Mouse (Mus musculus) hindbrain, embryonic 16.5 days (tissue): ENCODE measurements around the gene Pacsin1. TPM values are rescaled to one million over a fixed set of nuclear protein-coding genes. Genes with fewer than 3 reads are reported as not detected.

Source experiments
- ATAC-seq: fragments of 200-750 bp; cut with Nextera tagmentation; 2 replicates; pipeline ENCODE4 v1.8.0; 2017; ENCODE audit warnings: moderate TSS enrichment, moderate library complexity
- H3K27ac ChIP-seq: fragments of 300-500 bp; sonication (generic); 2 replicates; pipeline ENCODE4 v1.5.1; 2014; ENCODE audit warnings: low read depth, mild to moderate bottlenecking, control low read depth, low read length, moderate library complexity
- H3K27me3 ChIP-seq: fragments of 300-500 bp; sonication (generic); replicated peaks from 2 replicates; pipeline ENCODE4 v1.6.1; 2014; ENCODE audit warnings: low read length; ENCODE audit not compliant: control insufficient read depth, insufficient read depth
- H3K36me3 ChIP-seq: fragments of 300-500 bp; sonication (generic); 2 replicates; pipeline ENCODE4 v1.6.1; 2014; ENCODE audit warnings: mild to moderate bottlenecking, low read length, moderate library complexity, mixed read lengths; ENCODE audit not compliant: control insufficient read depth, insufficient read depth
- H3K4me1 ChIP-seq: fragments of 300-500 bp; sonication (generic); 2 replicates; pipeline ENCODE4 v1.6.1; 2014; ENCODE audit warnings: low read depth, low read length; ENCODE audit not compliant: control insufficient read depth, insufficient read depth
- H3K4me2 ChIP-seq: fragments of 300-500 bp; sonication (generic); 2 replicates; pipeline ENCODE4 v1.6.1; 2014; ENCODE audit warnings: mild to moderate bottlenecking, low read length, control low read depth, moderate library complexity
- H3K4me3 ChIP-seq: fragments of 300-500 bp; sonication (generic); 2 replicates; pipeline ENCODE4 v1.5.1; 2014; ENCODE audit warnings: mild to moderate bottlenecking, low read length, control low read depth, moderate library complexity
- H3K9ac ChIP-seq: fragments of 300-500 bp; sonication (generic); 2 replicates; pipeline ENCODE4 v1.6.1; 2014; ENCODE audit warnings: low read depth, mild to moderate bottlenecking, control low read depth, low read length, moderate library complexity
- H3K9me3 ChIP-seq: fragments of 300-500 bp; sonication (generic); 2 replicates; pipeline ENCODE4 v1.6.1; 2014; ENCODE audit warnings: mild to moderate bottlenecking, low read length, moderate library complexity; ENCODE audit not compliant: control insufficient read depth
- WGBS: fragments of 180-500 bp; shearing (Covaris S2); extraction: QIAGEN DNeasy Blood & Tissue Kit; methylation state at CpG from one replicate; pipeline ENCODE4 v1.1.7; 2014; 5-methylcytosine and 5-hydroxymethylcytosine counted together
- polyA plus RNA-seq: library from polyadenylated mRNA; unstranded; fragments of >200 nt; fragmentation: Nextera tagmentation; extraction: Ambion mirVana; gene quantifications from 2 replicates; pipeline ENCODE4 v1.2.1, GENCODE M21; 2015

Gene Pacsin1
- polyA plus RNA-seq, 1 experiment from 2014 or later, result 77.9 TPM

DNA sequence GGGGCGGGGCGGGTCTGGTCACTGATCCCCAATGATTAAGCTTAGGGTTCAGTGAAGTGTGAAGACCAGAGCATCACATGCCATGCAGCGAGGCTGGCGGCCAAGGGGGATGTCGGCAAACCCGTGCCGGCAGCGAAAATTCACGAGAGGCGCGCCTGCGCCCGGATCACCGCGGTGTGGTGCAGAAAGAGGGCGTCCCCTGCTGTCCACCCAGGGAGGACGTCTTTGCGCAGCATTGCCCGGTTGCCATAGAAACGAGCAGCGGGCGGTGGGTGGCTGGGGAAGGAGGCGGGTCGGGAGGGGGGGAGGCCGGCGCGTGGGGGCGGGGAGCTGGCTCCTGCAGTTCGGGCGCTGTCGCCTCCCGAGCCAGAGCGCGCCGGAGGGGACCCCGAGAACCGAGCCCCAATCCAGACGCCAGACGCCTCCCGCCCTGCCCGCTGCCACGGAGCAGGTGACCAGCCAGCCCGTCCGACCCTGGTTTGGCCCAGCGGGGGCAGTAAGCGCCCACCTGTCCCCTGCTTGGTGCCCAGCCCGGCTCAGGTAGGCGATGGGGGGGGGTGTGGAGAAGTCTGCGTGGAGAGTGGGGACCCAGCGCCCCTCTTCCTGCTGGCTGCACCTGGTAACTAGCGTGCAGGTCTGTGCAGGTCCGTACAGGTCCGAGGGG is 29.7 kb downstream of the Pacsin1 start:
- Histone ChIP-seq H3K27me3 (no peaks in the 10 kb centered on the region), H3K9me3 (no peaks in the 10 kb centered on the region), H3K9ac (peak overlapping the region; percentile 87), H3K4me2 (peak overlapping the region; percentile 97), H3K4me3 (peak overlapping the region; percentile 71), H3K27ac (peak overlapping the region; percentile 68), H3K4me1 (peaks cover 17% of the 10 kb centered on the region), H3K36me3 (no peaks in the 10 kb centered on the region)
- peak; percentile 71 for ATAC-seq
- WGBS, result under 1% methylated on average over 39 of the region's 53 CpGs

DNA sequence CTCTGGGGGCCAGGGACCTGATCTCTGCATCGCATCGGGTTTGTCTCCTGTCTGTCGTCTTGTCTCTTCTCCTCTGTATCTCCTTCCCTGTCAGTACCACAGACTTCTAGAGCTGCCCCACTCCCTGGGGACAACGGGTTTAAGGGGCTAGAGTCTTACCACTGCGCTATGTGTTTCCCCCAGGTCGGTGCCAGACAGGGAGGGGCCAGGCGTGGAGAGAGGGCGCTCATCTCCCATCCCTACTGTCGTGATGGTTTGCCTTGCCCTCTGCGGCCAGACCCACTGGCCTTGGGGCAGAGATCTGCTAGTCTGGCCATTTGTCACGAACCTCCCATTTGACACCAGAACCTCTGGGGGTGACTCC is 30.2 kb downstream of the Pacsin1 start:
- Histone ChIP-seq H3K4me1 (peaks cover 17% of the 10 kb centered on the region), H3K27me3 (no peaks in the 10 kb centered on the region), H3K27ac (peak overlapping the region; percentile 68), H3K4me2 (peak overlapping the region; percentile 97), H3K36me3 (no peaks in the 10 kb centered on the region), H3K9ac (peak overlapping the region; percentile 87), H3K4me3 (peak overlapping the region; percentile 71), H3K9me3 (no peaks in the 10 kb centered on the region)
- 3% methylated on average over 11 of the region's 11 CpGs for WGBS
- ATAC-seq, result peak; percentile 56

DNA sequence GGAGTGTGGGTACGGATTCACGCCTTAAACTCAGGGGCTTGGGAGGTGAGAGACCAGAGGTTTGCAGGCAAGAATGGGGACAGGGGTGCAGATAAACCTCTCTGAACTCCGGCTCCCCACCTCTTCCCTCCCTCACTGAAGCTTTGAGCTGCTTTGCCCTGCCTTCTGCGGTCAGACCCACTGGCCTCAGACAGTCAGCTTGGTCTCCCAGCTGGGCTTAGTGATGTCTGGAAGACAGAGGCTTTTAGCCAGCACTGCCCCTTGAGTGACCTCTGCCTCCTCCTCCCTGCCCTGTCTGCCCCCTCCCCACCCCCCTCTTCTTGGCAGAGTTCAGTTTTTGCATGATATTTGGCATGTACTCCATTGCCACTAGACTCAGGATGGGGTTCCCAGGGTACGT is 31.1 kb downstream of the Pacsin1 start:
- Histone ChIP-seq H3K27ac (0 out of 2 replicates have a peak overlapping the region, but pooled peaks have one; percentile 12), H3K4me1 (peaks cover 17% of the 10 kb centered on the region), H3K36me3 (no peaks in the 10 kb centered on the region), H3K4me2 (peak overlapping the region; percentile 97), H3K4me3 (peak overlapping the region; percentile 71), H3K9ac (peak overlapping the region; percentile 87; the same call in 1 of the 2 replicates), H3K9me3 (no peaks in the 10 kb centered on the region), H3K27me3 (no peaks in the 10 kb centered on the region)
- ATAC-seq, result no peak
- 28% methylated on average over 5 of the region's 5 CpGs for WGBS

DNA sequence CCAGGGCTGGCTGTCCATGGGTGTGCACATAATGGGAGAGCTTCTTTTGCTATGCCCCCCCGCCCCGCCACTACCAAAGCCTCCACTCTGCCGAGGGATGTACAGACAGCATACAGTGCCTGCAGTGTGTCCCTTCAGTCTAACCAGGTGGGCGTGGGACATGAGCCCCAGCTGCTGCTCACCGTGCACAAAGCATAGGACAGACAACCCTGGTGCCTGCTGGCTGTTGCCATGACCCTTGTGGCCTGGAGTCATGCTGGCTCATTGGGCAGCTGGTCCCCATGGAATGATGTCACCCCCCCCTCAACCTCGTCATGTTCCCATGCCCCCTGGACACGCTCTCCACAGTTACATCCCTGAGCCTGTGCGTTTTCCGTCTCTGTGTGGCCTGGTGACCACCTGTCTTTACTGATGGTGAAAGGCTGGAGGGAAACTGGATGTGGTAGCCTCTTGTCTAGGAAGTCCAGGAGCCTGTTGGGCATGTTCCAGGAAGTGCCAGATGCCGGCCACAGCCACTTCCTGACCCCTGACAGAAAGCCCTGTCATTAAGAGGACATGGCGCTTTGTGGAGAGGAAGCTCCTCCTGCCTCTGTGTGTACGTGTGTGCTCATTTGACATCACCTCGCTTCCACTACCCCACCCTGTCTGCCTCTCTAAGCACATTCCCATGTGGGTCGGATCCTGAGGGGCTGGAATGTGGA is 35.8 kb downstream of the Pacsin1 start:
- WGBS, result 68% methylated on average over 14 of the region's 14 CpGs
- H3K4me2 ChIP-seq, result no peak overlapping the region

DNA sequence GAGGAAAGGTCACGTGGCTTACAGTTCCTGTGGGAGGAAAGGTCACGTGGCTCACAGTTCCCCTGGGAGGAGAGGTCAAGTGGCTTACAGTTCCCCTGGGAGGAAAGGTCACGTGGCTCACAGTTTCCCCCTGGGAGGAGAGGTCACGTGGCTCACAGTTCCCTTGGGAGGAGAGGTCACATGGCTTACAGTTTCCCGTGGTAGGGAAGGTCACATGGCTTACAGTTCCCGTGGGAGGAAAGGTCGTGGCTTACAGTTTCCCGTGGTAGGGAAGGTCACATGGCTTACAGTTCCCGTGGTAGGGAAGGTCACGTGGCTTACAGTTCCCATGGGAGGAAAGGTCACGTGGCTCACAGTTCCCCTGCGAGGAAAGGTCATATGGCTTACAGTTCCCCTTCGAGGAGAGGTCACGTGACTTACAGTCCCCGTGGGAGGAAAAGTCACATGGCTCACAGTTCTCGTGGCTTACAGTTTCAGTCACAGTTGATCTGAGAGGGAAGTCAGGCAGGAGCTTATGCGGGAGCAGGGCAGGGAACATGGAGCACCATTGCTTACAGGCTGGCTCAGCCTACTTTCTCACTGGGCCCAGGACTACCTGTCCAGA is 44.4 kb downstream of the Pacsin1 start:
- Histone ChIP-seq H3K4me2 (no peak overlapping the region), H3K4me3 (no peak overlapping the region), H3K9me3 (no peaks in the 10 kb centered on the region), H3K27me3 (no peaks in the 10 kb centered on the region), H3K9ac (no peak overlapping the region), H3K27ac (no peak overlapping the region), H3K36me3 (no peaks in the 10 kb centered on the region), H3K4me1 (peaks cover 12% of the 10 kb centered on the region)
- ATAC-seq, result no peak
- WGBS, result 88% methylated on average over 17 of the region's 17 CpGs

More for the DNA sequence above, 35.8 kb downstream of the Pacsin1 start:
- no peak overlapping the region for H3K9ac ChIP-seq
- H3K4me3 ChIP-seq, result no peak overlapping the region
- no peaks in the 10 kb centered on the region for H3K36me3 ChIP-seq
- H3K9me3 ChIP-seq, result no peaks in the 10 kb centered on the region
- no peaks in the 10 kb centered on the region for H3K27me3 ChIP-seq
- no peak for ATAC-seq
- H3K4me1 ChIP-seq, result peaks cover 7% of the 10 kb centered on the region
- H3K27ac ChIP-seq, result no peak overlapping the region

DNA sequence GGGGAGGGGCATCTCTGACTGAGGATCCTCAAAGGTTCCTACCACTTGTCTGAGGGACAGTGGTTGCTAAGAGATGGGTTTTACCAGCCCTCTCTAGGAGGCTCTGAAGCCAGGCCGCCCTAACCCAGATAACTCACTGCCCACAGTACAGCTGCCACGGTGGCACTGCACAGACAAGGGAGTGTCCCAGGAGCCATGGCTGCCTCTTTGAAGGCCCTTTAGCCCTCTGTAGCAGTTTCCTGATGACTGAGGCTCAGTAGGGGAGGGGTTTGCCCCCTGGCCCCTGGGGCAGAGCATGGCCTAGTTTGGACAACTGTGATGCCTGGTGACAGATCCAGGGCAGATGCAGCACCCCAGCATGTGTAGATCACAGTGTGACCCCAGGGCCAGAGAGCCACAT is 45.5 kb downstream of the Pacsin1 start:
- no peak overlapping the region for H3K9ac ChIP-seq
- H3K27ac ChIP-seq, result no peak overlapping the region
- ATAC-seq, result peak; percentile 43; the same call in 1 of the 2 replicates
- no peaks in the 10 kb centered on the region for H3K27me3 ChIP-seq
- WGBS, result 70% methylated on average over 2 of the region's 2 CpGs
- H3K4me1 ChIP-seq, result peaks cover 12% of the 10 kb centered on the region
- H3K9me3 ChIP-seq, result no peaks in the 10 kb centered on the region
- H3K4me2 ChIP-seq, result no peak overlapping the region
- no peak overlapping the region for H3K4me3 ChIP-seq
- H3K36me3 ChIP-seq, result no peaks in the 10 kb centered on the region

DNA sequence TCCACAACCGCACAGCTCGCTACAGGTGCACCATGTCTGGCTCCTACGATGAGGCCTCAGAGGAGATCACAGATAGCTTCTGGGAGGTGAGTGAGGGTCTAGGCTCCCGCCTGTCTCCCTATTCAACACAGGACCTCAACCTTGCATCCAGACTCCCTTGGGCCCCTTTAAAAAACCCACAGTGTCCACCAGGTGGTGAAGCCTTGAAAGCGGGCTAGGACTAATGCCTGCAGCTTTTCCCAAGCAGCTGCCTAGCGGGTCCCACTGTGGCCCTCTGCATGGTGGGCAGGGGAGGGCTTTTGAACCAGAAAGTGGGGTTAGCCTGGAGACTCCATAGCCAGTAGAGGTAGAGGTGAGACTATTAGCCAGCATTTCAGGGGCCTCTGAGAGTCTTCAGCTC is 46.5 kb downstream of the Pacsin1 start:
- no peaks in the 10 kb centered on the region for H3K27me3 ChIP-seq
- H3K4me3 ChIP-seq, result no peak overlapping the region
- H3K4me1 ChIP-seq, result peaks cover 12% of the 10 kb centered on the region
- H3K9ac ChIP-seq, result peak overlapping the region; percentile 27; the same call in 1 of the 2 replicates
- no peak for ATAC-seq
- 69% methylated on average over 6 of the region's 6 CpGs for WGBS
- no peaks in the 10 kb centered on the region for H3K9me3 ChIP-seq
- H3K27ac ChIP-seq, result peak overlapping the region; percentile 29; the same call in 1 of the 2 replicates
- no peaks in the 10 kb centered on the region for H3K36me3 ChIP-seq
- no peak overlapping the region for H3K4me2 ChIP-seq

DNA sequence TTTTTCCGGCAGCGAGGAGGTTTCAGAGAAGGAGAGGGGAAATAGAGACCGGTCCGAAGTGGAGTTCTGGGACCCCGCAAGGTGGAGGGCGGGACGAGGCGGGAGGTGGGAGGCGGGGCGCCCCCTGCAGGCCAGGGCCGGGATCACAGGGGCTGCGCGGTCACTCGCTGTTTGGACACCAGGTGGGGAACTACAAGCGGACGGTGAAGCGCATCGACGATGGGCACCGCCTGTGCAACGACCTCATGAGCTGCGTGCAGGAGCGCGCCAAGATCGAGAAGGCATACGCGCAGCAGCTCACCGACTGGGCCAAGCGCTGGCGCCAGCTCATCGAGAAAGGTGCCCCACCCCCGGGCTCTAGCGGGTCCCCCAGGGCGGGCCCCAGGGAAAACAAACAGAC is 47.2 kb downstream of the Pacsin1 start:
- Histone ChIP-seq H3K9me3 (no peaks in the 10 kb centered on the region), H3K27me3 (no peaks in the 10 kb centered on the region), H3K9ac (peak overlapping the region; percentile 18; the same call in 1 of the 2 replicates), H3K4me3 (peak overlapping the region; percentile 23; the same call in 1 of the 2 replicates), H3K4me1 (peaks cover 12% of the 10 kb centered on the region), H3K36me3 (no peaks in the 10 kb centered on the region), H3K4me2 (peak overlapping the region; percentile 55), H3K27ac (no peak overlapping the region)
- 2% methylated on average over 34 of the region's 34 CpGs for WGBS
- ATAC-seq, result no peak

DNA sequence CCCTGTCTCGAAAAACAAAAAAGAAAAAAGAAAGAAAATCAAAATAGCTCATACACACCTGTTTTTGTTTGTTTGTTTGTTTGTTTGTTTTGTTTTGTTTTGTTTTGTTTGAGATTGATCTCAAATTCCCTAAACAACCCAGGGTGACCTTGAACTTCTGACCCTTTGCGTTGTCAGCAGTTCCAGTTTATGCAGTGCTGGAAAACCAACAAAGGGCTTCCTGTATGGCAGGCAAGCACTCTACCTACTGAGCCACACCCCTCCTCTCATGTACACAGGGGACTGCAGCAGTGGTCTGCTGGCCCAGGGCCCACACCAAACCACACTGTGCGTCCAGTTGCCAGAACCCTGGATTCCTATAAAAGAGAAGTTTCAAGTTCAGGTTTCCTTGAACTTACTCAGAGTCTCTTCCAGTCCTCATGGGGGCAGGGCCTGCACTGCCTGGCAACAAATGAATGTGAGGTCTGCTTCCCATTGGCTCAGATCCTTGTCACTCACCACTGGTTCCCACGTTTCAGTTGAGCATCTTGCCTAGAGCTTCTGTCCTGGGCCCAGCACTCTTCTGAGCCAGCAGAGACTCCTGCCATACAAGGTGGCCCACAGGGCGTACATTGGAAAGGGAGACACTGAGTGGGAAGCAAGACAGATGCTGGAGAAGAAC is 48.8 kb downstream of the Pacsin1 start:
- Histone ChIP-seq H3K36me3 (no peaks in the 10 kb centered on the region), H3K4me1 (peaks cover 17% of the 10 kb centered on the region), H3K4me3 (no peak overlapping the region), H3K27ac (no peak overlapping the region), H3K4me2 (no peak overlapping the region), H3K9me3 (no peaks in the 10 kb centered on the region), H3K9ac (no peak overlapping the region), H3K27me3 (no peaks in the 10 kb centered on the region)
- ATAC-seq, result no peak
- WGBS, result 56% methylated on average over 5 of the region's 5 CpGs
